Mouse (Mus musculus) brain, embryonic 14.5 days (tissue): ENCODE results near the gene Stxbp1. TPM values are rescaled to one million over a fixed set of nuclear protein-coding genes. Genes with fewer than 3 reads are reported as not detected.

Experiments
- DNase-seq: peaks from one replicate; pipeline ENCODE4 v3.0.0-alpha.2; 2011; ENCODE audit warnings: low read depth
- CTCF ChIP-seq: fragments of 200-500 bp; IDR thresholded peaks from 2 replicates; pipeline ENCODE4 v1.5.1; 2012; ENCODE audit warnings: inconsistent platforms, mild to moderate bottlenecking, moderate library complexity, borderline replicate concordance; ENCODE audit not compliant: insufficient read depth, insufficient read length; ENCODE audit errors: extremely low read depth
- POLR2A ChIP-seq: fragments of 200-500 bp; IDR thresholded peaks from 2 replicates; pipeline ENCODE4 v1.6.1; 2012; ENCODE audit warnings: mild to moderate bottlenecking, inconsistent platforms, borderline replicate concordance; ENCODE audit not compliant: poor library complexity, insufficient read depth, insufficient read length, severe bottlenecking; ENCODE audit errors: extremely low read depth
- polyA plus RNA-seq: library from polyadenylated mRNA; depleted of rRNA; stranded (reverse); fragments of >200 nt; gene quantifications from 2 replicates; pipeline ENCODE4 v1.2.3, GENCODE M21; 2012; rRNA removed

Stxbp1 gene
- polyA plus RNA-seq, 1 experiment, result 238 TPM

DNA sequence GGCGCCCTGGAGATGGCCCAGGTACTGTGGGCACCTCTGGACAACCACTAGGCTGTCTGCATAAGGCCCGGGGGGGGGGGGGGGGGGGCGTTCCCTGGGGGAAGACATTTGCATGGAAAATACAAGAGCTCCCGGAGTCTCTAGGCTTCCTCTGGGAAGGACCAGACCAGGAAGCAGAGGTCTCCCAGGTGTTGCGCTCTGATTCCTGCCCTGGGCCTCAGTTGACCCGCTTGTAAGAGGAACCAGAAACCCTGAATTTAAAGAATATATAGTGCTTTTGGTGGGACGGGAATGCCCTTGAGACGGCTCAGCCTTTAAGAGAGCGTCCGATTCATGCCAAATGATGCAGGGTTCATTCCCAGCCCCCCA lies 95.4 kb downstream of the Stxbp1 start:
- no peak for DNase-seq
- TF ChIP-seq POLR2A (no peak), CTCF (no peak)

DNA sequence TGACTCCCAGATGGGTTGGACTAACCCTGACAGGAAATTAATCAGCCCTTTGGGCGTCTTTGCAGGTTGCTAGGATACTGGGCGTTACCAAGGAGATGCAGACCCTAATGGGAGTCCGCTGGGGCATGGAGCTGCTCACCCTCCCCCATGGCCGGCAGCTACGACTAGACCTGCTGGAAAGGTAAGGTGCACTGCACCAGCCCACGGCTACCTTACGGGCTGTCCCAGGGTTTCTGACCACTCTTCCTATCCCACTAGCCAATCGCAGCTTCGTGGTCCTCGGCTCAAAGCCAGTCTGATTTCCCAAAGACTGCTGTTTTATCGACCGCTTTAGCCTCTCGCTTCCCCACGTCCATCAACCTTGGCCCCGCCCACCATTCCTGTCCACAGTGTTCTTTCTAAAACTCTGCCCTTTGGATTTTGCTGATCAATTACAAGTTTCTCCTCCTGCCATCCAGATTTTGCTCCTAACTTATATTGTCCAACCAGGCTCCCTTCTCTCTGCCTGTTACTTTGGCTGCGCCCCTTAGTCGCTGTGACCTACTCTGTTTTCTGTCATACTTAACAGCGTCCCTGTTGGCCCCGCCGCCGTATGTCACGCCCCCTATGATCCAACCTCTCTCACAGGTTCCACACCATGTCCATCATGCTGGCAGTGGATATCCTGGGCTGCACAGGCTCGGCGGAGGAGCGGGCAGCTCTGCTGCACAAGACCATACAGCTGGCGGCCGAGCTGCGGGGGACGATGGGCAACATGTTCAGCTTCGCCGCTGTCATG lies 96.0 kb downstream of the Stxbp1 start:
- TF ChIP-seq CTCF (no peak), POLR2A (no peak)
- DNase-seq, result peak; percentile 85

DNA sequence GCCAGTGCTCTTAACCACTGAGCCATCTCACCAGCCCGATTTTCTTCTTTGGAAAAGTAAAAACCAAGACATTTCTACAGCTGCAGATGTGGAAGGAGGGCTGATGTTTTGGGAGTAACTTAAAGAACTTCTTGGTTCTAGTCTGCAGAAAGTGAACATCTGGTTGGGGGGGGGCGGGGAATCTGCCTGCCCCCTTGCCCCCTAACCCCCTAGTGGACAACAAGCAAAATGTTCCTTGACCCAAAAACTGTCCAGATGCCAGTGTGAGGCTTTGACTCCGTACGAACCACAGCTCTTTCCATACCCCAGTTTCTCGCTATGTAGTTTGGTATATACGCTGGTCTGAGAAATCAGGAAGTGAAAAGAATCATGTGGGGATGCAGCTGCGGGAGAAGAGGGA lies 96.8 kb downstream of the Stxbp1 start:
- TF ChIP-seq POLR2A, result no peak
- TF ChIP-seq CTCF, result no peak

DNA sequence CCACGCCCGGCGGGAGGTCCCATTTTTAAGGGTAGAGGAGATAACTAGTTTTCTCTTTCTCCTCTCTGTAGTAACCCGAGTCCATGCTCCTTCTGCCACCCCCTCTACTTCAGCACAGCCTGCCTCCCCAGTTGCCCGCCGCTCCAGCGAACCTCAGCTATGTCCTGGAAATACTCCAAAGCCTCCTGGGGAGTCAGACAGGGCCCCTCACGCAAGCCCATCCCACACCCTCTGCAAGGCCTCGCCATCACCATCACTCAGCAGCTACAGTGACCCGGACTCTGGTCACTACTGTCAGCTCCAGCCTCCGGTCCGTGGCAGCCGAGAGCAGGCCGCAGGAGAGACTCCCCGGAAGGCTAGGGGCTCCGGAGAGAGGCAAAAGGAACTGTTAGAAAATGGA lies 98.0 kb downstream of the Stxbp1 start:
- DNase-seq, result no peak
- TF ChIP-seq POLR2A (no peak), CTCF (no peak)

More for the DNA sequence above, 96.8 kb downstream of the Stxbp1 start:
- no peak for DNase-seq

DNA sequence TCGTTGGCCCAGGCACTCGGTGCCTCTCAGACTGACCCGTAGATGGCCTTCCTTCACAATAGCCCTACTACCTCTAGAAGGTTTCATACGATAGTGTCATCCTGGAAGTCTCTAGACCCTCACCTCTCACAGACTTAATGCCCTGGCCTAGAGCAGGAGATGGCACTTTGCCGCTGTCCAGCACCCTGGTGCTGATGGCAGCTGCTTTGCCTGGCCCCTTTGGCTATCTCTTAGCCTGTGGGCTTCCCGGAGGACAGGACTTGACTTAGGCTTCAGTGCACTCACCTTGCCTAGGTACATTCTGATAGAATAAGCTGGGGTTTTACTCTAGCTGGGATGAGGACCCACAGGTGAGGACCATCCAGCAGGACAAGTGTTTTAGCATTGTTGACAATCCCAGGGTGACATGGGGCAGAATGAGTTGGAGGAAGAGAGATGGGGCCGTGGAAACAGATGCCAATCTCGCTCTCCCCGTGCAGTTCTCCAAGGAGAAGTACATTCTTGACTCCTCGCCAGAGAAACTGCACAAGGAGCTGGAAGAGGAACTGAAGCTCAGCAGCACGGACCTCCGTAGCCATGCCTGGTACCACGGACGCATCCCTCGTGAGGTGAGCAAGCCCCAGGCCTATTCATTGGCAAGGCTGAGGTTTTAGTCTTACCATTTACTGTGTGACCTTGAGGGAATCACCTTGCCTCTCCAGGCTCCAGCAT lies 102.6 kb downstream of the Stxbp1 start:
- DNase-seq, result no peak
- no peak for TF ChIP-seq CTCF
- no peak for TF ChIP-seq POLR2A

DNA sequence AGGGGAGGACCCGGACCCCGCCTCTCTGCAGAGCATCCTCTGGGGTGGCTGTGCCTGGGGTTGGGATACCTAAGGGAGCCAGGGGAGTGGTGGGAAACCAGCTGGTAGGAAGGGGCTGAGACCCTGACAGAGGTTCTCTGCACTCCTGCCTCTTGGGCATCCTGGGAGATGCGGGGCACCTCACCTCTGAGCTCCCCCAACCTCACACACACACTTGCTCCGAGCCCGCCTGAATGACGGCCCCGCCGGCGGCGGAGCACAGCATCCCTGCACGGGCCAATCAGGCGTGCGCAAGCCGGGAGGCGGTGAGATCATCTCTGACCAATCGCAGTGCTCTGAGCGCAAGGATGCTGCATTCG lies 104.9 kb downstream of the Stxbp1 start:
- DNase-seq, result peak; percentile 95
- peak; percentile 51; the same call in 1 of the 2 replicates for TF ChIP-seq POLR2A
- no peak for TF ChIP-seq CTCF

DNA sequence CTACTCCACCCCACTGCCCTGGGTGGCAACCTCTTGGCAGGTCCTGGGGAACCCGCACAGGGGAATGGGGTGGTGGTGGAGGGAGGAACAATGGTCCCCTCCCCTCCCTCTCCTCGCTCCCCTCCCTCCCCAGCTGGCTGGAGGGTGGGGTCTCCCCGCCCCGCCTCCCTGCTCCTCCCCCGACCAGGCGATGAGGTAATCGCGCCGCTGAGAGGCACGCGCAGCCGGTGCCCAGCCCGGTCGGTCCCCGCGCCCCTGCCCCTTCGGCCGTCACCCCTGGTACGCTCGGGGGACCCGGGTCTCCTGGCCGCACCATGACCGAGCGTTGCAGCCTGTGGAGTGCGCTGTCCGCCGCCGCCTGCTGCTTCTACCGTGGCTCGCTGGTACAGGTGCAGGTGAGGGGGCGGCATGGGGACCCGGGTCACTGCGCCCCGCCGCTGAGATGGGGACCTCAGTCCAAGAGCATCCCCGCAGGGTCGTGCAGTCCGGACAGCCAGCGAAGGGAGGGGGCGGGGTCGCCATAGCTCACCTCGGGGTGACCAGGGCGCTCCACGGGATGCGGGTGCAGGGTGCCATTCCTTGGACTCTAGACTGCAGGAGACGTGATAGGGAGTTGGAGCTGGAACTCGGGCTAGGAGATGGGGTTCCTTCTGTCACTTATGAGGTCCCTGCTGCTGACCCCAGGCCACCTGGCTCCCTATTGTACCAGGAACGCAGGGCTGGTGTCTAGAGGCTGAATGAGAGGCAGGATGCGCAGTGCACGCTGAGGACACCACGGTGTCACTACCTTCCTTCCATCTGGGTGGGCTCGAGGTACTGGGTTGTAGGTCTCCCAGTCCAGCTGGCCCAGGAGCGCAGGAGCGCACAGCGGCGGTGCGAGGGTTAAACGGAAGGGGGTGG lies 105.5 kb downstream of the Stxbp1 start:
- DNase-seq, result peak; percentile 88
- TF ChIP-seq POLR2A (peak; percentile 81), CTCF (no peak)

DNA sequence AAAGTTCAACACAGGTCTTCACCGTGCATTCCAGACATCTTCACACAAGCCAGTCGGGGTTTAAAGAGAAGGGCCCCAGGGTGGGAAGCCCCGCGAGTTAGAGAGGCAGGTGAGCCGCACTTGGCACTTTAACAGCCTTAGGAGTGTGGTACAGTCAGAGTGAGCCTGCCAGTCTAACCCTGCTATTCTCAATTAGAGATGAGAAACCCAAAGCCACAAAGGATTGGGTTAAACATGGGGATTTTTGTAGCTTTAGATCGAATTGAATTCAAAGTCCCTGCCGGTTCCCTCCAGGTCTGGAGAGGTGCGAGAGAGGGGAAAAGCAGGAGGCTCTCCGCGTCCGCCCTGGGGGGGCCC lies 106.2 kb downstream of the Stxbp1 start, which contains the start of gene 6330409D20Rik:
Gene 6330409D20Rik, minus strand, starts transcription at position 101 of the 357 bp plus-strand sequence.
- no peak for DNase-seq
- TF ChIP-seq CTCF (no peak), POLR2A (no peak)

DNA sequence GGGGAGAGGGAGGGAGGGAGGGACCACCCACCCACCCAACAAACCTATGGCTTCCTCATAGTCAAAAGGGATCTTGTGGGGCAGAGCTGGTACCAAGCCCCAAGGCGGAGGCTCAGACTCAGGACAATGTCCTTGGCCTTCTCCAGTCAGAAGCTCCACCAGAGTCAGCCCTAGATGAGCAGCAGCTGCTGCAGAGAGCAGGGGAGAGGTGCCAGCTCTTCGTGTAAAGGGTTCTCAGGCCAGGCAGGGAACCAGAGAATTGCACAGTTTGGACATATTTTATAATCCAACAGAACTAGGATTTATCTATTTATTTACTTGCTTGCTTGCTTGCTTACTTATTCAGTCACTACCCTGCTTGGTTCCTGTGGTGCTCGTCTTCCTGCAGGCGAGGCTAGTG lies 107.7 kb downstream of the Stxbp1 start:
- DNase-seq, result no peak
- TF ChIP-seq POLR2A, result no peak
- no peak for TF ChIP-seq CTCF

Other genes with a start within 250 kb of the Stxbp1 start
- 16.2 and 22.6 TPM in 2 replicates for gene St6galnac6, start 247.5 kb downstream of the Stxbp1 start, polyA plus RNA-seq
- gene Ak1, start 225.5 kb downstream of the Stxbp1 start, polyA plus RNA-seq, result 31.0 and 41.5 TPM in 2 replicates
- 27.1 and 38.0 TPM in 2 replicates for gene Eng, start 200.7 kb downstream of the Stxbp1 start, polyA plus RNA-seq
- 33.7 and 45.7 TPM in 2 replicates for gene Fpgs, start 143.1 kb downstream of the Stxbp1 start, polyA plus RNA-seq
- gene Cdk9, start 134.2 kb downstream of the Stxbp1 start, polyA plus RNA-seq, result 197 and 278 TPM in 2 replicates
- 47.8 and 60.6 TPM in 2 replicates for gene Sh2d3c, start 126.2 kb downstream of the Stxbp1 start, polyA plus RNA-seq
- 4.4 and 4.8 TPM in 2 replicates for gene 6330409D20Rik, start 106.2 kb downstream of the Stxbp1 start, polyA plus RNA-seq
- gene Tor2a, start 90.0 kb downstream of the Stxbp1 start, polyA plus RNA-seq, result 60.6 and 96.6 TPM in 2 replicates
- 1.4 and 1.6 TPM in 2 replicates for gene Ttc16, start 71.6 kb downstream of the Stxbp1 start, polyA plus RNA-seq
- 7.1 and 8.7 TPM in 2 replicates for gene Ptrh1, start 71.5 kb downstream of the Stxbp1 start, polyA plus RNA-seq
- 0.71 and 0.86 TPM in 2 replicates for gene Cfap157, start 62.8 kb downstream of the Stxbp1 start, polyA plus RNA-seq
- gene Fam129b, start 28.9 kb upstream of the Stxbp1 start, polyA plus RNA-seq, result 40.2 and 47.0 TPM in 2 replicates
- 554 and 748 TPM in 2 replicates for gene Rpl12, start 114.3 kb upstream of the Stxbp1 start, polyA plus RNA-seq
- 28.4 and 31.8 TPM in 2 replicates for gene Lrsam1, start 114.4 kb upstream of the Stxbp1 start, polyA plus RNA-seq
- gene Slc2a8, start 134.8 kb upstream of the Stxbp1 start, polyA plus RNA-seq, result 26.9 and 40.6 TPM in 2 replicates